Mouse (Mus musculus): Measurements from ENCODE around the gene Kcnj16.

DNA sequence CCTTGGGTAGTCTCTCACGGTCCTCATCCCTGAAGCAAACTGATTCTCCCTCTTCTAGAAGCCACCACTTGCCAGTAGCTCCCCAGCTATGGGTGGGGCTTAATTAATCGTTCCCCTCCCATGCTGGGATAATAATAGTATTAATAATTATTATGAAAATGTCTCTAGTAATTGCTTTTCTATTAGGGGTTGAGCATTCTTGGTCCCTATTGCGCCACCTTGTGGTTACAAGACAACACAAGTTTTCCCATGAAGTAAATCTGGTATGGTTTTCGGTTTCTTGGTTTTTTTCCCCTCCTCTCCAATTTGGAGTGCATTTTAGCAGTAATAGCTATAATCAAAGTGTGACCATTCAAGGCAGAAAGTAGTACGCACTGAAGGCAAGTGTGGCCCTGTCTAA, 74.3 kb downstream of the Kcnj16 start:
- TF ChIP-seq POLR2A (IDR thresholded peaks at IDR 0.05; ENCODE audit: low read depth, low read length) (no peak), CTCF (IDR thresholded peaks at IDR 0.05; ENCODE audit: extremely low read depth, insufficient read depth, insufficient read length, insufficient replicate concordance) (no peak)
